Mouse (Mus musculus) liver, postnatal 0 days (tissue): ENCODE measurements around the gene Tmem236.

Experiments
- CTCF ChIP-seq: sonication (generic); IDR thresholded peaks from 2 replicates; pipeline ENCODE4 v1.5.1; 2016; ENCODE audit warnings: antibody characterized with exemption, low read depth
- EP300 ChIP-seq: IDR thresholded peaks from 2 replicates; pipeline ENCODE4 v1.6.1; 2016; ENCODE audit warnings: antibody characterized with exemption, low read depth, mild to moderate bottlenecking

- TF ChIP-seq EP300 (no peak), CTCF (no peak)
These were observed 6.6 kb upstream of the Tmem236 start for GRCm38 (mm10) chr2:14167721-14168120.
